In genomic region chrX:135035962-135036375, GRCm38 (mm10) we compare ENCODE assay signal across 8 mouse cellular contexts. TPM values are rescaled to one million over a fixed set of nuclear protein-coding genes. Genes with fewer than 3 reads are reported as not detected.
DNase-seq lines count a peak whose midpoint lies in the region; ATAC-seq and TF ChIP-seq lines count a peak whose summit lies in the region.

No protein-coding gene starts in this region.

- peak overlapping the region; percentile 48 for H3K4me2 ChIP-seq in lung, embryonic 16.5 days (ENCODE audit: low read depth, low read length)
- peak overlapping the region; percentile 54 for H3K4me2 ChIP-seq in hindbrain, embryonic 14.5 days (replicated peaks)
- H3K4me2 ChIP-seq in midbrain, postnatal 0 days (ENCODE audit: low read depth, low read length, poor library complexity, severe bottlenecking): peak overlapping the region; percentile 45

- H3K4me1 ChIP-seq in lung, embryonic 16.5 days (replicated peaks; ENCODE audit: control insufficient read depth, insufficient read depth, low read length): no peaks in the 10 kb centered on the region
- H3K4me1 ChIP-seq in hindbrain, embryonic 14.5 days (replicated peaks; ENCODE audit: control insufficient read depth, insufficient read depth, low read length): no peaks in the 10 kb centered on the region
- H3K4me1 ChIP-seq in midbrain, postnatal 0 days (ENCODE audit: insufficient read depth, low read length): no peaks in the 10 kb centered on the region

- H3K4me3 ChIP-seq in lung, embryonic 16.5 days (ENCODE audit: low read length): peak overlapping the region; percentile 26
- peak overlapping the region; percentile 39 for H3K4me3 ChIP-seq in hindbrain, embryonic 14.5 days (replicated peaks; ENCODE audit: low read length)
- peak overlapping the region; percentile 41 for H3K4me3 ChIP-seq in midbrain, postnatal 0 days (ENCODE audit: low read depth, low read length)

- DNase-seq in lung, postnatal 14 days: no peak
- peak; percentile 25 for DNase-seq in embryo, embryonic 10 days (ENCODE audit: low spot score)
- peak; percentile 52 for DNase-seq in hindbrain, embryonic 14.5 days (ENCODE audit: low spot score)
- DNase-seq in left cerebral cortex, postnatal 36 days (ENCODE audit: low spot score in 2 of 2): peak; percentile 19 to 36
- DNase-seq in midbrain, postnatal 0 days (ENCODE audit: low spot score): peak; percentile 65
- DNase-seq in gastrocnemius, postnatal 36 days: no peak
- DNase-seq in spleen, postnatal 36 days (ENCODE audit: low spot score in 2 of 2): no peak

- no peak overlapping the region for H3K9ac ChIP-seq in lung, embryonic 16.5 days (ENCODE audit: low read length)
- H3K9ac ChIP-seq in hindbrain, embryonic 14.5 days: peak overlapping the region; percentile 55
- H3K9ac ChIP-seq in midbrain, postnatal 0 days (replicated peaks; ENCODE audit: low read length, poor library complexity, severe bottlenecking): peak overlapping the region; percentile 65

- 17% methylated on average over 23 of the region's 24 CpGs for WGBS in lung, embryonic 16.5 days
- 21% methylated on average over 22 of the region's 24 CpGs for WGBS in hindbrain, embryonic 14.5 days
- 22% methylated on average over 24 of the region's 24 CpGs for WGBS in midbrain, postnatal 0 days

- TF ChIP-seq CTCF in midbrain, postnatal 0 days (IDR thresholded peaks at IDR 0.05): peak; percentile 54

- no peak for ATAC-seq in lung, embryonic 16.5 days (ENCODE audit: low read depth)
- ATAC-seq in hindbrain, embryonic 14.5 days (ENCODE audit: low FRiP score): peak; percentile 68; the same call in 1 of the 2 replicates
- ATAC-seq in midbrain, postnatal 0 days (ENCODE audit: low FRiP score): peak; percentile 77

- no peaks in the 10 kb centered on the region; the same call in 1 of the 2 replicates for H3K9me3 ChIP-seq in lung, embryonic 16.5 days (ENCODE audit: control insufficient read depth, low read length)
- H3K9me3 ChIP-seq in hindbrain, embryonic 14.5 days (ENCODE audit: control insufficient read depth, low read length): no peaks in the 10 kb centered on the region
- no peaks in the 10 kb centered on the region for H3K9me3 ChIP-seq in midbrain, postnatal 0 days (ENCODE audit: low read length)

- H3K27me3 ChIP-seq in lung, embryonic 16.5 days (ENCODE audit: control insufficient read depth, insufficient read depth, low read depth, low read length): peaks cover 4% of the 10 kb centered on the region; the same call in 1 of the 2 replicates
- peaks cover 15% of the 10 kb centered on the region; the same call in 1 of the 2 replicates for H3K27me3 ChIP-seq in hindbrain, embryonic 14.5 days (ENCODE audit: control insufficient read depth, insufficient read depth, low read length)
- no peaks in the 10 kb centered on the region for H3K27me3 ChIP-seq in midbrain, postnatal 0 days (ENCODE audit: insufficient read depth, low read length)

- intact Hi-C loops in left cerebral cortex, postnatal 36 days (cut with DNase I): no loop called here
- intact Hi-C loops in gastrocnemius, postnatal 36 days (cut with DNase I): no loop called here

- H3K27ac ChIP-seq in lung, embryonic 16.5 days (ENCODE audit: low read length): no peak overlapping the region
- H3K27ac ChIP-seq in hindbrain, embryonic 14.5 days: peak overlapping the region; percentile 32; the same call in 1 of the 2 replicates
- H3K27ac ChIP-seq in midbrain, postnatal 0 days (ENCODE audit: low read depth, low read length): peak overlapping the region; percentile 47

- no peaks in the 10 kb centered on the region for H3K36me3 ChIP-seq in lung, embryonic 16.5 days (ENCODE audit: control insufficient read depth, insufficient read depth, low read length)
- no peaks in the 10 kb centered on the region for H3K36me3 ChIP-seq in hindbrain, embryonic 14.5 days (replicated peaks; ENCODE audit: control insufficient read depth, insufficient read depth)
- H3K36me3 ChIP-seq in midbrain, postnatal 0 days (ENCODE audit: insufficient read depth, low read length): no peaks in the 10 kb centered on the region

RNA-seq across cellular contexts. Expression of gene Zmat1, which starts 27.0 kb away (rescaled TPM):
- 6.5 TPM in 2 replicates for polyA plus RNA-seq in lung, embryonic 16.5 days (2015; fragmentation: Nextera tagmentation; extraction: Ambion mirVana)
- 10.7 TPM in 2 replicates for polyA plus RNA-seq in hindbrain, embryonic 14.5 days (2014; fragmentation: Nextera tagmentation; extraction: Ambion mirVana)
- total RNA-seq in left cerebral cortex, postnatal 36 days (2021): 10 to 100 TPM in 1 of 2 experiments, 1 to 10 TPM in 1; 8.9 to 10.3 TPM
- total RNA-seq in midbrain, postnatal 0 days (2014; rRNA removed): 2.0 and 4.2 TPM in 2 replicates
- polyA plus RNA-seq in midbrain, postnatal 0 days (2015; fragmentation: Nextera tagmentation; extraction: Ambion mirVana): 9.5 and 9.7 TPM in 2 replicates
- under 1 TPM; 0.79 to 0.89 TPM for total RNA-seq in gastrocnemius, postnatal 36 days (2021)

Comparison
In these comparisons a context has a peak if more than half of its experiments do, and no peak if none do; other contexts are left out.
1. DNase-seq: peak in embryo, embryonic 10 days (single experiment), hindbrain, embryonic 14.5 days (single experiment), left cerebral cortex, postnatal 36 days (2 of 2) and midbrain, postnatal 0 days (single experiment); none in lung, postnatal 14 days (single experiment), gastrocnemius, postnatal 36 days (0 of 2) and spleen, postnatal 36 days (0 of 2).
2. Peak in every context shown above with its lines, with median percentiles within 50 percentile points of each other: H3K4me2 ChIP-seq and H3K4me3 ChIP-seq.